Mouse (Mus musculus): ENCODE results near the gene Pld2. TPM values are rescaled to one million over a fixed set of nuclear protein-coding genes. Genes with fewer than 3 reads are reported as not detected.

Pld2 gene
- polyA plus RNA-seq, 1 experiment from 2014 or later, result 3.4 TPM

GRCm38 (mm10) chr11:70605024-70605566 is 65.2 kb downstream of the Pld2 start:
- Histone ChIP-seq H3K9me3 (ENCODE audit: control insufficient read depth, low read length) (no peaks in the 10 kb centered on the region), H3K9ac (ENCODE audit: low read depth, low read length) (no peak overlapping the region), H3K4me2 (no peak overlapping the region), H3K4me3 (ENCODE audit: low read depth, low read length) (no peak overlapping the region), H3K27me3 (replicated peaks; ENCODE audit: control insufficient read depth, insufficient read depth, low read length) (no peaks in the 10 kb centered on the region), H3K36me3 (ENCODE audit: control insufficient read depth, insufficient read depth, low read length) (peaks cover 55% of the 10 kb centered on the region), H3K4me1 (replicated peaks; ENCODE audit: control insufficient read depth, insufficient read depth, low read length) (no peaks in the 10 kb centered on the region), H3K27ac (ENCODE audit: low read depth, low read length) (no peak overlapping the region)
- WGBS, result 66% methylated on average over 14 of the region's 14 CpGs
- peak; percentile 63 for DNase-seq (ENCODE audit: low spot score)
- ATAC-seq (replicated peaks; ENCODE audit: low FRiP score), result no peak

GRCm38 (mm10) chr11:70606717-70607116 is 66.9 kb downstream of the Pld2 start:
- no peak overlapping the region for H3K27ac ChIP-seq (ENCODE audit: low read depth, low read length)
- H3K27me3 ChIP-seq (replicated peaks; ENCODE audit: control insufficient read depth, insufficient read depth, low read length), result no peaks in the 10 kb centered on the region
- ATAC-seq (replicated peaks; ENCODE audit: low FRiP score) (no peak), DNase-seq (ENCODE audit: low spot score) (no peak)
- no peak overlapping the region for H3K4me3 ChIP-seq (ENCODE audit: low read depth, low read length)
- WGBS, result 81% methylated on average over 12 of the region's 12 CpGs
- no peak overlapping the region for H3K9ac ChIP-seq (ENCODE audit: low read depth, low read length)
- H3K9me3 ChIP-seq (ENCODE audit: control insufficient read depth, low read length), result no peaks in the 10 kb centered on the region
- H3K4me1 ChIP-seq (replicated peaks; ENCODE audit: control insufficient read depth, insufficient read depth, low read length), result no peaks in the 10 kb centered on the region
- no peak overlapping the region for H3K4me2 ChIP-seq
- H3K36me3 ChIP-seq (ENCODE audit: control insufficient read depth, insufficient read depth, low read length), result peaks cover 62% of the 10 kb centered on the region

GRCm38 (mm10) chr11:70607611-70608010 is 67.7 kb downstream of the Pld2 start:
- no peak for ATAC-seq (replicated peaks; ENCODE audit: low FRiP score)
- WGBS, result 87% methylated on average over 9 of the region's 9 CpGs
- H3K36me3 ChIP-seq (ENCODE audit: control insufficient read depth, insufficient read depth, low read length), result peaks cover 67% of the 10 kb centered on the region

More at GRCm38 (mm10) chr11:70607611-70608010, 67.7 kb downstream of the Pld2 start:
- DNase-seq (ENCODE audit: low spot score), result no peak
- Histone ChIP-seq H3K9ac (ENCODE audit: low read depth, low read length) (no peak overlapping the region), H3K9me3 (ENCODE audit: control insufficient read depth, low read length) (no peaks in the 10 kb centered on the region), H3K4me1 (replicated peaks; ENCODE audit: control insufficient read depth, insufficient read depth, low read length) (no peaks in the 10 kb centered on the region), H3K27ac (ENCODE audit: low read depth, low read length) (no peak overlapping the region), H3K4me3 (ENCODE audit: low read depth, low read length) (no peak overlapping the region), H3K4me2 (no peak overlapping the region), H3K27me3 (replicated peaks; ENCODE audit: control insufficient read depth, insufficient read depth, low read length) (no peaks in the 10 kb centered on the region)

Other genes starting within 250 kb of the Pld2 start
- 0.29 TPM in 1 of 2 replicates, not detected in the other for gene Alox12e, start 217.4 kb upstream of the Pld2 start, polyA plus RNA-seq (2014; fragmentation: Nextera tagmentation; extraction: Ambion mirVana)
- gene Alox15, start 188.0 kb upstream of the Pld2 start, polyA plus RNA-seq (2014; fragmentation: Nextera tagmentation; extraction: Ambion mirVana), result 1.0 and 2.1 TPM in 2 replicates
- gene Pelp1, start 130.0 kb upstream of the Pld2 start, polyA plus RNA-seq (2014; fragmentation: Nextera tagmentation; extraction: Ambion mirVana), result 48.5 and 51.2 TPM in 2 replicates
- gene Arrb2, start 107.4 kb upstream of the Pld2 start, polyA plus RNA-seq (2014; fragmentation: Nextera tagmentation; extraction: Ambion mirVana), result 31.5 and 35.9 TPM in 2 replicates
- gene Med11, start 88.1 kb upstream of the Pld2 start, polyA plus RNA-seq (2014; fragmentation: Nextera tagmentation; extraction: Ambion mirVana), result 33.8 and 36.2 TPM in 2 replicates
- 0.19 and 0.58 TPM in 2 replicates for gene Zmynd15, start 80.6 kb upstream of the Pld2 start, polyA plus RNA-seq (2014; fragmentation: Nextera tagmentation; extraction: Ambion mirVana)
- gene Cxcl16, start 80.1 kb upstream of the Pld2 start, polyA plus RNA-seq (2014; fragmentation: Nextera tagmentation; extraction: Ambion mirVana), result 0.91 and 1.6 TPM in 2 replicates
- 5.5 TPM in 2 replicates for gene Tm4sf5, start 34.8 kb upstream of the Pld2 start, polyA plus RNA-seq (2014; fragmentation: Nextera tagmentation; extraction: Ambion mirVana)
- gene Vmo1, start 25.4 kb upstream of the Pld2 start, polyA plus RNA-seq (2014; fragmentation: Nextera tagmentation; extraction: Ambion mirVana), result 0.39 and 0.80 TPM in 2 replicates
- gene Gltpd2, start 20.9 kb upstream of the Pld2 start, polyA plus RNA-seq (2014; fragmentation: Nextera tagmentation; extraction: Ambion mirVana), result 20.2 and 20.5 TPM in 2 replicates
- gene Psmb6, start 14.7 kb upstream of the Pld2 start, polyA plus RNA-seq (2014; fragmentation: Nextera tagmentation; extraction: Ambion mirVana), result 619 and 649 TPM in 2 replicates
- gene Gm40193, start 7.1 kb upstream of the Pld2 start, polyA plus RNA-seq (2014; fragmentation: Nextera tagmentation; extraction: Ambion mirVana), result not detected in 2 replicates
- 15.6 and 16.0 TPM in 2 replicates for gene Mink1, start 22.8 kb downstream of the Pld2 start, polyA plus RNA-seq (2014; fragmentation: Nextera tagmentation; extraction: Ambion mirVana)
- not detected in 2 replicates for gene 4930544D05Rik, start 75.8 kb downstream of the Pld2 start, polyA plus RNA-seq (2014; fragmentation: Nextera tagmentation; extraction: Ambion mirVana)
- gene Chrne, start 79.2 kb downstream of the Pld2 start, polyA plus RNA-seq (2014; fragmentation: Nextera tagmentation; extraction: Ambion mirVana), result not detected in 2 replicates
- gene Gp1ba, start 99.1 kb downstream of the Pld2 start, polyA plus RNA-seq (2014; fragmentation: Nextera tagmentation; extraction: Ambion mirVana), result 15.3 and 16.4 TPM in 2 replicates
- 113 and 114 TPM in 2 replicates for gene Rnf167, start 107.2 kb downstream of the Pld2 start, polyA plus RNA-seq (2014; fragmentation: Nextera tagmentation; extraction: Ambion mirVana)
- gene Slc25a11, start 107.4 kb downstream of the Pld2 start, polyA plus RNA-seq (2014; fragmentation: Nextera tagmentation; extraction: Ambion mirVana), result 115 and 126 TPM in 2 replicates
- 2,285 and 2,367 TPM in 2 replicates for gene Pfn1, start 114.6 kb downstream of the Pld2 start, polyA plus RNA-seq (2014; fragmentation: Nextera tagmentation; extraction: Ambion mirVana)
- gene Eno3, start 117.1 kb downstream of the Pld2 start, polyA plus RNA-seq (2014; fragmentation: Nextera tagmentation; extraction: Ambion mirVana), result 19.8 and 20.1 TPM in 2 replicates
- 132 and 146 TPM in 2 replicates for gene Spag7, start 129.4 kb downstream of the Pld2 start, polyA plus RNA-seq (2014; fragmentation: Nextera tagmentation; extraction: Ambion mirVana)
- gene Camta2, start 148.0 kb downstream of the Pld2 start, polyA plus RNA-seq (2014; fragmentation: Nextera tagmentation; extraction: Ambion mirVana), result 10.4 and 13.1 TPM in 2 replicates
- 0.96 and 1.1 TPM in 2 replicates for gene Inca1, start 160.1 kb downstream of the Pld2 start, polyA plus RNA-seq (2014; fragmentation: Nextera tagmentation; extraction: Ambion mirVana)
- gene Kif1c, start 160.5 kb downstream of the Pld2 start, polyA plus RNA-seq (2014; fragmentation: Nextera tagmentation; extraction: Ambion mirVana), result 3.1 and 3.8 TPM in 2 replicates
- gene Zfp3, start 224.1 kb downstream of the Pld2 start, polyA plus RNA-seq (2014; fragmentation: Nextera tagmentation; extraction: Ambion mirVana), result 3.3 and 4.0 TPM in 2 replicates

All from liver, embryonic 11.5 days (tissue).